Mouse (Mus musculus) cerebellum, adult 11-12 months (tissue): ENCODE data around the gene Cd68.
"Not testable (repeated sequence)": the region's sequence is repeated elsewhere in the genome, so short reads cannot be mapped to it uniquely, and the experiment has no call there.

Experiments
- DNase-seq: peaks from one replicate; pipeline ENCODE4 v3.0.0; 2022

Cd68 gene

DNA sequence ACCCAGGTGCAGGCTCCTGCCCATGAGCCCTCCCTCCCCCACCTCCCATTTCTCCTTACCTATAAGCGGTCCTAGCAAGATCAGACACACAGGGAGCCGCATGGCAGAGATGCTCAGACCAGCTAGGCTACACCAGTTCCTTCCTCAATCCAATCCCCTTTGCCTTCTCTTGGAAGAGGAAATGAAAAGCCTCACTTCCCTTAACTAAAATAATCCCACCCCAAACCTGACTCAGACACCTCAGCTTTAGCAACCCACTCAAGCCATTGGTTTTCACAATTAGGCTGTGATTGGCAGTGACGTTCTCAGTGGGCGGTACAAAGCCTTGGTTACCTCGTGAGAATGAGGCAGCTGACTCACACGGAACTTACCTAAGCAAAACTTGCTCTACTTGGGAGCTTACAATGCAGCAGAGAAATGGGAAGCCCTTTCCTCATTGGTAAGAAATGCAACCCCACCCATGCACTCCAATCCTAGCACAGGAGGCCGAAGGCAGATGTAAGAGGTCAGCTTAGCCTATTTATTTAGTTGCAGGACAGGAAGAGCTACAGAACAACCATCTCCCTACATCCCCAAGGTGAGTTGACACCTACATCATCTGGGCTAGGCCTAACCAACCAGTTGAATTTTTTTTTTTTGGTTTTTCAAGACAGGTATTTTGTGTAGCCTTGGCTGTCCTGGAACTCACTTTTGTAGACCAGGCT lies at the start of gene Cd68:
Gene Cd68, minus strand, starts transcription at position 193 of the 704 bp plus-strand sequence.
- DNase-seq = no peak

DNA sequence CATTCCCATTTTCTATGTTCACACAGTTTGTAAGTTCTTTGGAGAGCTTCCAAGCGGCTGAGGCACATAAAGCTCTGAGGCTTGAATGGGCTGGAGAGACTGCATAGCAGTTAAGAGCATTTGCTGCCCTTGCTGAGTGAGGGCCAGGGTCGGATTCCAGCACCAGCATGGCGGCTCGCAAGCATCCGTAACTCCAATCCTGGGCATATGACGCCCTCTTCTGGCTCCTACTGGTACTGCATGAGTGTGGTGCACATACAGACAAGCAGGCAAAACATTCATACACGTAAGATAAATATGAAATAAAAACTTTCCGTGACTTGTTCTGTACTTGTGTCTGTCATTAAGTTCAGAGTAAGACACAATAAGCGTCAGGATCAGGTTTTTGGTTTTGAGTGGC lies 49.5 kb upstream of the Cd68 start:
- no peak for DNase-seq

DNA sequence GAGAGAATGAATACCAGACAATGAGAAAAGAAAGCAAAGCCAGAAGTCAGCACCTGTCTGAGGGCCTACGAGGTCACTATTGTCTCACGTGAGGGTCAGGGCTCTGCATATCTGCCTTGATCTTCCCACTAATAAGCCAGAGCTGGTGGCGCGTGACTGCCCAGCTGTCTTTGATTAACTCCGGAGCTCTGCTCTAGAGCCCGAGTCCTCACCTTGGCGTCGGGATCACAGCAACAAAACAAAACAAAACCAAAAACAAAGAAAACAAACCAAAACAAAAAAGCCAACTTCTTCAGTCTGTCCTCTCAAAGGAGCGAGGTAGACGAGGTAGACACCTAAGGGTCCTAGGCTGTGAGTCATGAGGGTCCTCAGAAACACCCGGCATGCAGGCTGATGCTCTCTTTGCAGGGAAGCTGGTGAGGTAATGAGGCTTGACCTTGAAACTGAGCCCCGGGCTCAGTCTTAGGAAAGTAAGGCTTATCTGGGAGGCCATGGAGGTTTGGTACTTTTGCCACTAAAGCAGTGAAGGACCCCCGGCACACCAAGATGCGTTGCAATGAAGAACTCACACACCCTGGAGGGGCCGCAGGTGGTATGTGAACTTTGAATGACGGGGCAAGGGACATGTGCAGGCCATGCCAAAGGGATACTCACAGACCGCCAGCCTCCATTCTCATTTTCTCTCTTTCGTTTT lies 48.8 kb upstream of the Cd68 start:
- no peak for DNase-seq

DNA sequence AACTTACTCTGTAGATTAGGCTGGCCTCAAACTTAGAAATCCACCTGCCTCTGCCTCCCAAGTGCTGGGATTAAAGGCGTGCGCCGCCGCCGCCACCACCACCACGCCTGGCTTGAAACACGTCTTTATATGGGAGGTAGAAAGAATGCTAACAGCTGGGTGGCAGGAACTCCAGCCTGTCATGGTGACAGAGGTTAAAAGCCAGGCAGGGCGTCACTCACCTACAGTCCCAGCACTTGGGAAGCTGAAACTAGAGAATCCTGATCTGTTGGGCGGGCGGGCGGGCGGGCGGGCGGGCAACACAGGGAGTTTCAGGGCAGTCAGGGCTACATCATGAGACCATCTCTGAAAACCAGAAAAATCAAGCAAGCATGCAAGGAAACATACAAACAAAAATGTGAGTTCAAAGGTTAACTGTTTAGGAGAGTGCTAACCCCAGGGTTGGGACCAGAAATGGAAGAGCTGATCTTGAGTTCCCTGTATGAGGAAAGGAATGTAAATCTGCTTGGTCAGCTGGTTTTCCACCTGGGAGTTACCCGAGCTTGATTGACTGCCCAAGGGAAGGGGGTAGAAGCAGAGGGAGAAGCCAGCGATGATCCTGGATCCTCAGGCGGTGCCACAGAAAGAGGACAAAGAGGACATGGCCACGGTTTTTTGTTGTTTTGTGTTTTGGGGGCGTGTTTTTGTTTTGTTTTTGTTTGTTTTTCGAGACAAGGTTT lies 47.2 kb upstream of the Cd68 start:
- no peak for DNase-seq

DNA sequence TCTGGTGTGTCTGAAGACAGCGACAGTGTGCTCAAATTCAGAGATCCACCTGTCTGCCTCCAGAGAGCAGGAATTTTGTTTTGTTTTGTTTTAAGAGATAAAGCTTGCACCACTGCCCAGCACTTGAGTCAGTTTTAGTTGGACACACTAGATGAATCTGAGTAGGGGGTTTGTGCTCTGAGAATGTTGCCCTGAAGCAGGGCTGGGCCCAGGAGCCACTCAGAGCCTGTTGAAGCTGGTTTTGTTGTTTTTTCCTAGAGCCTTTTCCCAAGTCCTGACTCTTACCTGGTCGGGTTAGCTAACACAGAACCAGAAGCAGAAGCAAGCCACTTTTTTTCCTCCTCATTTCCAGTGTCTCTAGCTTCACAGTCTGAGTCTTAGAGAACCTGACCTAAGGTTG lies 45.1 kb upstream of the Cd68 start:
- no peak for DNase-seq

DNA sequence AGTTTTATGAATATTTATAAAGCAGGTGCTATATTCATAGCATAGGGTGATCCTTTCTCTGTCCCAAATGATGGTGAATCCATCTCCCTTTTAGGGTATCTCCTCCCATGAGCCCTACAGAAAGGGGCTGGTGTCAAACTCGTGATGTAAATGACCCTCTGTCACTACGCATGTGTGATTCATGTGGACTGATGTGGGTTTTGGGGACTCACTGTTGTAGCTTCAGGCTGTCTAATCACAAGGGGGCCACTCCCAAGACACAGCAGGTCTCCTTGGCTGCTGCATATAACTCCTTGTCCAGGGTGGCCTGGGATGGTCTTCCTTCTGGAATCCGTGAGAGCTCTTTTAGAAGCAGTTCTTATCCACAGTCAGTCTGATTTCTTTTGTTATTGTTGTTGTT lies 44.5 kb upstream of the Cd68 start:
- DNase-seq = no peak

DNA sequence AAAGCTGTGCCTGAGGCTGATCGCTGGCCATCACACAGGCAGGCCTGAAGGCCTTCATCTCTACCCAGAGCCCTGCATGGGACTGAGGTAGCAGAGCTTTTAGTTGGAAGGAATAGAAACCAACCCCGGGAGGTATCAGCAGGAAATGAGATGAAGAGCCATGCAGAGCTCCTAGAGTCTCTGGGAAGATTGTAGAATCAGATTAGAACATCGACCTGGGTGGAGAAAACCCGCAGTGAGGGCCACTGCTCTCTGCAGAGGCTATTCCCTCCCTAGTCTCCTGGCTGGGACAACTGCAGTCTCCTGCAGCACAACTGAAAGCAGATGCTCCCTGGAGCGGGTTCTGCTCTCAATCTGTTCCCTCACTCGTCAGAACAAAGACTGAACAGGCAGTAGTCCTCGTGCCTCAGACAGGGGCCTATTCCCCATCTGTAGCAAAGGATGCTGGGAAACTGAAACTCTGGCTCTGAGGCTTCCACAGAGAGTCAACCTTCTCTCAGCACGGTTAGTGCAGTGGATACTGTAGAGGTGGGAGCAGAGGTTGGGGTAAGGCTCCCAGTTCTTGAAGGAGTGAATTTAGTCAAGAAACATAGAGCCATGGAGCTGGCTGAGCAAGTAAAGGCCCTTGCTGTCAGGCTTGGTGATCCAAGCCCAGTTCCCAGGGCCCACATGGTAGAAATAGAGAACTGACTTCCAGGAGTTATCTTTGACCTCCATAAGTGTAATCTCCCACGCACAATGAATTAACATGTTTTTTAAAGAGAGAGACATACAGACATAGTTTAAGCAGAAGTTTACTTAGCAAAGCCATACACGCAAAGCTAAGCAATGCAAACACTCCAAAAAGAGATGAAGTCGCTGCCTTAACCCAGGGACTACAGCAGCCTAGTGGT lies 43.8 kb upstream of the Cd68 start:
- DNase-seq = no peak

DNA sequence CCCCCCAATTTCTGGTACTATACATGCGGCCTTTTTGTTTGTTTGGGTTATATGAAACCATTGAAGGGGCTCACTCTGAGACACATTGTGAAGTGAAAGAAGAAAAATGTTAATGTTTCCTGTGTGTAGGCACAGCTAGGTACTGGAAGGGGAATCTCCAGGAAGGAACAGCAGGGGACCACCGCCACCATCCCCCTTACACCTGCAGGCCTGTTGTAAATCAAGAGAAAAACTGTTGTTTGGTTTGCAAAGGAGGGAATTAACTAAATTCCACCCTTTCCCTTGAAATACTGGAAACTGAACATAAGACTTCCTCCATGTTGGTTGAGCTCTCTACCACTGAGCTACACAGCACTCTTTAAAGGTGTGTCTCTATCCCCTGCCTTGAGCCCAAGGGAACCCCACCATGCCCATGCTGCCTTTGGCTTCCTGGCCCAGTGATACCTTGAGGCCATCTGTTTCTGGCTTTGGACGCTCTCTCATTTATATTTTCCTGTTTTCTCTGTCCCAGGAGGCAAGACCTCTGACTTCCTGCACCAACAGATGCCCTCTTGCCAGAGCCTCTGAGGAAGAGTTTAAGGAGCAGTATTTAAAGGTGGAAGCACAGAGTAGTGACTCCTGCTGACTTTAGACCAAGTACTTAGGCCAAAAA lies 42.8 kb upstream of the Cd68 start:
- DNase-seq = no peak

DNA sequence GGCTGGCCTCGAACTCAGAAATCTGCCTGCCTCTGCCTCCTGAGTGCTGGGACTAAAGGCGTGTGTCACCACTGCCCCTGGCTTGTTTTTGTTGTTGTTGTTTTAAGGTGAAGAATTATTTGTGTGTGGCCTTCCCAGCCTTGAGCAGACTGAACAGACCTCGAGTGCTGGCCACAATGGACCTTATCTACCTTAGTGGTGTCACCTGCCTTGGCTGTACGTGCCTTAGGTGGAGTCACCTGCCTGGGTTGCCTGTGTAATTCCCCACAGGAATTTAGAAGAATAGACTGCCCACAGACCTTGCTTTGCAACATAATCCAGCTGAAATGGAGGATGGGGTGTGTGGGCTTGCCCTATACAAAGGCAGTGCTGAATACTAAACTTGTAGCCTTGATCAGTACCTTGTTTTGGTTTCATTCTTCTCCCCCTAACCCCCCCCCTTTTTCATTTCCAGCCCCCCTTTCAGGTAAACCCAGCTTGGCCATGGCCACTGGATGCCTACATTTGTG lies 42.0 kb upstream of the Cd68 start:
- DNase-seq = no peak

DNA sequence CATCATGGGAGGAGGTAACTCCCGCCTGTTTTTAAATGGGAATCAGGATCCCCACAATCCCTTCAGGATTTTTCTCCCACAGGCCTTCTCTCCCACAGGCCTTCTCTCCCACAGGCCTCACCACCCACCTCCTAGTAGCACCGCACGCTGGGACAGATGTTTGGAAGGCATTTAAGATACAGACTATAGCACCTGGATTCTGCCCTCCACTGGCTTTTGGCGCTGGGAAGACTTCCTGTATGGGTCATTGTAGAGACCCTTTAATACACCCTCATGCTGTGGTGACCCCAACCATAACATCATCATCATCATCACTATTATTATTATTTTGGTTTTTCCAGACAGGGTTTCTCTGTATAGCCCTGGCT lies 41.5 kb upstream of the Cd68 start:
- no peak for DNase-seq

DNA sequence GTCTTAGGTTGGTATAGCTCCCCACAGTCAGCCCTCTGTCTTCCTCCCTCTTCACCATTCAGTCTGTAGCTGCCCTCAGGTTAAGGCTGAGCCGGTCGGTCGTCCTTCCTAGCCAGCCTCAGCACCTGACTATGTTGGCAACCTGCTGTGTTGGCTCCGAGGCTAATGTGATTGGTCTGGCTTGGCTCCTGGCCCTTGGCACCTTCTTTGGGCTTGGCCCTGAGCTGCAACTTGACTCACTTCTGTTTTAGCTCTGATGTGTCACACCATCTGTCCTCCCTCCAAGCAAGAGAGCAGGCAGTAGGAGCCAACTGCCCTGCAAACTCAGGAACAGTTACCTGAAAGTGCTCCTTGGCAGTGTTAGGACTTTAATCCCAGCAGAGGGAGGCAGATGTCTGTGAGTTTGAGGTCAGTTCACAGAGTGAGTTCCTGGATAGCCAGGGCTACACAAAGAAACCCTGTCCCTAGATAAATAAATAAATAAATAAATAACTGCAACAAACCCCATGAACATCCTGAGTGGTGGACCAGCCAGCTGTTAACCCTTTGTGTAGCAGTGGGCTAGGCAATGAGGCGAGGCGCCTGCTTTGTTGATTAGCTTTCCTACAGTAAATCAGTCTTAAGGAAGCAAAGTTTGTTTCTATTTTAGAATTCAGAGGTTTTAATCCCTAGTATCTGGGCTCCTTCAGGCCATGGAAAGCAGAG lies 41.0 kb upstream of the Cd68 start:
- peak; percentile 98 for DNase-seq

DNA sequence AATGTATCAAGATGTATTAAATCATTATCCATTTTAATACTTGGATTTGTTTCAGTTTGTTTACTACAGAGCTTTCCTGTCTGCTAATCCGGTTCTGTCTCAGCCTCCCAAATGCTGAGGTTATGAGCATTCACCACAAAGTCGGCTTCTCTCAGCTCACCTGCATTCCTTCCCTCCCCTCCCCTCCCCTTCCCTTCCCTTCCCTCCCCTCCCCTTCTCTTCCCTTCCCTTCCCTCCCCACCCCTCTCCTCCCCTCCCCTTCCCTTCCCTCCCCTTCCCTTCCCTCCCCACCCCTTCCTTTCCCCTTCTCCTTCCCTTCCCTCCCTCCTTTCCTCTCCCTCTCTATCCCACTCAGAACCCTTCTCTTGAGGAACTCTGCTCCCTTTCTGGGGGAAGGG lies 38.7 kb upstream of the Cd68 start:
- no peak for DNase-seq

DNA sequence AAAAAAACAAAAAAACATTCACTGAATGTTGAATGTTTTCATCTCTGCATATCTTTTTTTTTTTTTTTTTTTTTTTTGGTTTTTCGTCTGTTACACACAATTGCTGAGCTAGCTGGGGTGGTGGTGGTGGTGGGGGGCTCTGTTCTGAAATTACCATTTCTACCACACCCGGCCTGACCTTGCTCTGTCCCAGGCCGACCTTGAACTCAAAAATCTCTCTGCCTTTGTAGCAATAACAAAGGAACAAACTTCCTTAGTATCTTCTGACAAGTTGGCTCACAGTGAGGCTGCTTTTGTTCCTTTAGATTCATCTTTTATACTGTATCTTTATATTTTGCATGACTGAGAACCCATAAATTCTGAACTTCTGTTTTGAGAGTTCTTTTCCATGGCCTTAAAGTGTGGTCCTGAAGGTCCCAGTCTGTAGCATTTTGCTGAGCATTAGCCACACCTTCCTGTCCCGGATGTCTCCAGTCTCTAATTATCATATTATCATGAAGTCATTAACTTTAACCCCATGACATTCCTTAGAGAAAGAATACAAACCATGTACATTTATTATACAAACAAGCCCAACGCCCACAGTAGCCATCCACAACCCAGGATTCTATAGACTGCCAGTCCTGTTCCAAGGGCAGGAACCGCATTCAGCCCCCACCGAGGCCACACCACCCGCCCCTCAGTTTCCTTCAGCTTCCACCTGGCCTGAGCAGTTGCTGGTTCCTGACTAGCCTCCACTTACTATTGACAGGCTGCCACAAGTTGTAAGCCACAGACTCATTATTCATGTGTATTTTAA lies 38.1 kb upstream of the Cd68 start:
- no peak for DNase-seq

DNA sequence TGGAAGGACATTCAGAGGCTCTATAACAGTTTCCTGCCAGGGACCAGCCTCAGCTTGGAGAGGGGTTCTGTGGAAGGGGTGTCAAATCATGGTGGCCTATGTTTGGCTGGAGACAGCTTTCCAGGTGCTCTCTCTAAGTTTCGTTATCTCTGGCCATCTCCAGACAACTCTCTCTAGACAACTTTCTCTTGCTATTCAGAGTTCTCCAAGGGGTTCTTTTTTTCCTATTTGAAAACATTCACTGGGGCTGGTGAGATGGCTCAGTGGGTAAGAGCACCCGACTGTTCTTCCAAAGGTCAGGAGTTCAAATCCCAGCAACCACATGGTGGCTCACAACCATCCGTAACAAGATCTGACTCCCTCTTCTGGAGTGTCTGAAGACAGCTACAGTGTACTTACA lies 37.4 kb upstream of the Cd68 start:
- DNase-seq = not testable (repeated sequence)

DNA sequence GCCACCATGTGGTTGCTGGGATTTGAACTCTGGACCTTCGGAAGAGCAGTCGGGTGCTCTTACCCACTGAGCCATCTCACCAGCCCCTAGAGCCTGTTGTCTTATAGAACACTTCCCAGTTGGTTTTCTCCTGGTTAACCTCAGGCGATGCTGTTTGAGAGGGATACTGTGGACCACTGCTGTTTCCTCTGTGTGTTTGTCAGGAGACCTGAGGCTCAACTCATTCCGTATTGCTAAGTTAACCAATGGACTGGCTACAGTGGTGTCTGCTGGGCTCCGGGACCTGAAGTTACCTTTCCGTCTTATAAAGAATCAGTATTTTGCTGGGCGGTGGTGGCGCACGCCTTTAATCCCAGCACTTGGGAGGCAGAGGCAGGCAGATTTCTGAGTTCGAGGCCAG lies 36.9 kb upstream of the Cd68 start:
- not testable (repeated sequence) for DNase-seq

DNA sequence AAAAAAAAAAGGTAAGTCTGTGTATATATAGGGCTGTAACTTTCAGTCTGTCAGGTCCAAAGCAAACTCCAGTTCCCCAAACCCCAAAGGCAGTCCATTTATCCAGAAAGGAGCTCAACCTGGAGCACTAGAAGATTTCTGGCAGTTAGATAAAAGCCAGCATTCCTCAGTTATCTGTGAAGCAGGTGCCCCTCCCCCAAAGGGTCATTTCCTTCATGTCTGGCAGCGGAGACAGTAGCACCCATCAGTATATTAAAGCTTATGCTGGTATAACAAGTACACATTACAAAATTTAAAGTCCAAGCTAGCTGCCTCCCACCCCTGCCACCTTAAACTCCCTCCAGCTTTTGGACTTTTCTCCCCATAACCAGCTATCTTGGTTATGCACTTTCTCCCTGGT lies 33.6 kb upstream of the Cd68 start:
- DNase-seq = no peak

DNA sequence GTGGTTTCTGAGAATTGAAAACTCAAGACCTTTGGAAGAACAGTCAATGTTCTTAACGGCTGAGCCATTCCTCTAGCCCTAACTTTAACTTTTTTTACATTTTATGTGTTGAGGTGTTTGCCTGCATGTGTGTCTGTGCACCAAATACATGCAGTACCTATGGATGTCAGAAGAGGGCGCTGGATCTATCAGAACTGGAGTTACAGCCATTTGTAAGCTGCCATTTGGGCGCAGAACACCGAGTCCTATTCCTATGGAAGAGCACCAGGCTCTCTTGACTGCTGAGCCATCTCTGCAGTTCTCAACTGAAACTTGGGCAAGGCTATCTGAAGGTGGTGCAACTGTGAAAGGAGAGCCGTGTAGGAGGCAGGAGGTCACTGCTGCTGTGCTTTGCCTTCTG lies 32.6 kb upstream of the Cd68 start:
- no peak for DNase-seq

DNA sequence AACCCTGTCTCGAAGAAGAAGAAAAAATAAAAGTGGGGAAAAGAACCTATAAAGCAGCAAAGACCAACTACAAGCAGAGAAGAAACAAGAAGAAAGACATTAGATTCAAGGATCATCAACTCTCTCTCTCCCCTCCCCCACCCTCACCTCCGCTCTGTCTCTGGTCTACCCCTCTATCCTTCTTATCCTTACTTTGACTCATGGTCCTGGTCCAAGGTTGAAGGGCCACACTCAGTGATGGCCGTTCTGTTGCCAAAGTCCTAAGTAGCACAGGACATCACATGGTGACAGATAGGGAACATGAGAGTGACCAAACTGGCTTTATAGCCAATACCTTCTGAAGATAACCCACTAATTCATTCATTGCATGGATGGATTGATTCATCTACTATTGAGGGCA lies 31.4 kb upstream of the Cd68 start:
- DNase-seq = no peak

DNA sequence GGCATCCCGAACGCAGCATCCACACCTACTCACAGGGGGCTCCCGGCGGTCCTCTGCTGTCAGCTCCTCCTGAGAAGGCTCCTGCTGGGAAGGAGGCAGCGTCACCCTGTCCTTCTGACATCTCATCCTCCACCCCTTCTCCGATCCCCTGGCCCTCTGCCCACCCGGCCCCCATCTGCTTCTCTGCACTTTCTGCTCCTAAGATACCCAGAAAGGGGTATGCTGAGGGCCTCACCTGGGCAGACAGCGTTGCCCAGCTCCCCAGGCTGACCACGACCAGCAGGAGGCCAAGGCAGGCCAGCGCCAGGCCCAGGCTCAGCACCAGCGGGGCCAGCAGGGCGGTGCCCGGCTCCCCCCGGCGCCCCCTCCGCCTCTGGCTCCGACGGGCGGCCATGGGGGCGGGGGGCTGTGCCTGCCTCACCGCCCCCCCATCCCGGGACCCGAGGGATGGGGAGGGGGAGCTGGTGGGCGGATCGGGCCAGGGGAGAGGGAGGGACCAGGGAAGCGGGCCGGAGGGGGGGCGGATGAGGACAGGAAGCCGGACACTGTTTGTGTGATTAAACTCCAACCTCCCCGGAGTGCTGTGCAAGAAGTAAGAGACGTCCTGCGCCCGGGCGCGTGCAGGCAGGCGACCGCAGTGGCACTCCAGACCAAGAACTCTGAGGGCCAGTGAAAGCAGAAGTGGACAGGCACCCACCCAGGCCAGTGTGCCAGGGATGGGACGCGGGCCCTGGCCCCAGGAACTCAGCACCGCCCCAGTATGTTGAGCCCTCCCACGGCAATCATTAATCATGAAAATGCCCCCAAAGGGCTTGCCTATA lies 29.6 kb upstream of the Cd68 start, which contains the start of the genes Tnfsf12 and Tnfsfm13:
Gene Tnfsf12, minus strand, starts transcription at position 489 of the 821 bp plus-strand sequence.
Gene Tnfsfm13, minus strand, starts transcription at position 738 of the 821 bp plus-strand sequence.
- peak; percentile 77 for DNase-seq

DNA sequence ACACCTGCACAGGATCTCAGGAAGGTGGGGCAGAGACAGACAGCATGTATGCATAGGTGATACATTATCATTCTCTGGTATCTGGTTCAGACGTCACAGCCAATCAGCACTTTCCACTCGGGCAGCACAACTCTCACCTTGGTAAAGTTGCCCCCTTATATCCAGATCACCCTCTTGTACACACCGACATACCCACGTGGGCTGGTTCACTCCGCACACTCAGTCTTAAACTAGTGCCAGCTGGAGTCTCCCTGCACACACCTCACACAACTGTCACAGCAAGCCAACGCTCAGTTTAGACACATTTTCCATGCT lies 29.1 kb upstream of the Cd68 start:
- DNase-seq = no peak
